Mouse (Mus musculus) hindbrain, postnatal 0 days (tissue): ENCODE measurements around the gene Klhdc8b. TPM values are rescaled to one million over a fixed set of nuclear protein-coding genes. Genes with fewer than 3 reads are reported as not detected.

Experiments
- ATAC-seq: fragments of 200-750 bp; cut with Nextera tagmentation; 2 replicates; pipeline ENCODE4 v1.8.0; 2017; ENCODE audit warnings: mild to moderate bottlenecking, moderate TSS enrichment, moderate library complexity
- DNase-seq: peaks from one replicate; pipeline ENCODE4 v3.0.0-alpha.2; 2015; ENCODE audit warnings: low spot score
- H3K27ac ChIP-seq: fragments of 300-500 bp; sonication (generic); 2 replicates; pipeline ENCODE4 v1.5.1; 2014; ENCODE audit warnings: mild to moderate bottlenecking
- H3K27me3 ChIP-seq: fragments of 300-500 bp; sonication (generic); 2 replicates; pipeline ENCODE4 v1.6.1; 2014; ENCODE audit warnings: low read length, mixed read lengths; ENCODE audit not compliant: insufficient read depth
- H3K36me3 ChIP-seq: fragments of 300-500 bp; sonication (generic); 2 replicates; pipeline ENCODE4 v1.6.1; 2014; ENCODE audit warnings: low read length, mixed read lengths; ENCODE audit not compliant: insufficient read depth
- H3K4me1 ChIP-seq: fragments of 300-500 bp; sonication (generic); 2 replicates; pipeline ENCODE4 v1.6.1; 2014; ENCODE audit warnings: antibody characterized with exemption, low read length, mixed read lengths; ENCODE audit not compliant: insufficient read depth
- H3K4me2 ChIP-seq: fragments of 300-500 bp; sonication (generic); 2 replicates; pipeline ENCODE4 v1.6.1; 2014; ENCODE audit warnings: low read depth, mild to moderate bottlenecking, low read length, moderate library complexity, mixed read lengths
- H3K4me3 ChIP-seq: fragments of 300-500 bp; sonication (generic); 2 replicates; pipeline ENCODE4 v1.5.1; 2014; ENCODE audit warnings: low read length
- H3K9ac ChIP-seq: fragments of 300-500 bp; sonication (generic); replicated peaks from 2 replicates; pipeline ENCODE4 v1.6.1; 2014; ENCODE audit warnings: mild to moderate bottlenecking, low read length, moderate library complexity, mixed read lengths
- H3K9me3 ChIP-seq: fragments of 300-500 bp; sonication (generic); 2 replicates; pipeline ENCODE4 v1.6.1; 2016; ENCODE audit warnings: low read length, mixed read lengths
- CTCF ChIP-seq: IDR thresholded peaks from 2 replicates; pipeline ENCODE4 v1.5.1; 2016; ENCODE audit warnings: antibody characterized with exemption, control low read depth, low read depth
- WGBS: fragments of 180-500 bp; shearing (Covaris S2); extraction: QIAGEN DNeasy Blood & Tissue Kit; methylation state at CpG from one replicate; pipeline ENCODE4 v1.1.7; 2014; 5-methylcytosine and 5-hydroxymethylcytosine counted together
- polyA plus RNA-seq: library from polyadenylated mRNA; unstranded; fragments of >200 nt; fragmentation: Nextera tagmentation; extraction: Ambion mirVana; gene quantifications from 2 replicates; pipeline ENCODE4 v1.2.1, GENCODE M21; 2015
- total RNA-seq: library from RNA; depleted of rRNA; stranded (reverse); fragments of >200 nt; gene quantifications from 2 replicates; pipeline ENCODE4 v1.2.3, GENCODE M21; 2014; rRNA removed

Klhdc8b gene
- total and polyA plus RNA-seq, 2 experiments from 2014 or later: 46.5 to 72.8 TPM

DNA sequence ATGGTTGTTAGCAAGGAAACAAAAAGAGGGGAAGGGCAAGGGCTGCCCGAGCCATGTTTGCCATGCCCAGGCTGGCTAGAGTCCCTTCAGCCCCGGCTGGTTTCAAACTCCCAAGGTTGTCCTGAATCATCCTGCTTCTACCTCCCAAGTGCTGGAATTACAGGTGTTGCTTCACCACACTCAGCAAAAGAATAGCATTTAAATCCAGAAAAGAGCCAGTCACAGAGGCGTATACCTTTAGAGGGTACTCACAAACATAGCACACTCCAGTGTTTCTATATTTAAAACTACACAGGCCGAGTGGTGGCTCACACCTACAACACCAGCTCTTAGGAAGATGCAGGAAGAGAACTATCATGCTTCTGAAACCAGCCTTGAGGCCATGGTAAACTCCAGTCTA, 51.8 kb downstream of the Klhdc8b start:
- Histone ChIP-seq H3K4me1 (no peaks in the 10 kb centered on the region), H3K27ac (no peak overlapping the region), H3K4me3 (no peak overlapping the region), H3K27me3 (no peaks in the 10 kb centered on the region), H3K36me3 (no peaks in the 10 kb centered on the region), H3K4me2 (no peak overlapping the region), H3K9me3 (no peaks in the 10 kb centered on the region), H3K9ac (no peak overlapping the region)
- no peak for DNase-seq
- TF ChIP-seq CTCF: no peak
- WGBS: 92% methylated on average over 4 of the region's 4 CpGs
- no peak for ATAC-seq

- Histone ChIP-seq H3K36me3 (no peaks in the 10 kb centered on the region), H3K9me3 (no peaks in the 10 kb centered on the region), H3K27me3 (no peaks in the 10 kb centered on the region), H3K9ac (no peak overlapping the region), H3K4me1 (peaks cover 7% of the 10 kb centered on the region; the same call in 1 of the 2 replicates), H3K4me3 (no peak overlapping the region), H3K4me2 (no peak overlapping the region), H3K27ac (no peak overlapping the region)
- ATAC-seq: no peak
- no peak for DNase-seq
- WGBS: 84% methylated on average over 8 of the region's 8 CpGs
- no peak for TF ChIP-seq CTCF
These were observed 56.9 kb downstream of the Klhdc8b start for GRCm38 (mm10) chr9:108404451-108404850.

DNA sequence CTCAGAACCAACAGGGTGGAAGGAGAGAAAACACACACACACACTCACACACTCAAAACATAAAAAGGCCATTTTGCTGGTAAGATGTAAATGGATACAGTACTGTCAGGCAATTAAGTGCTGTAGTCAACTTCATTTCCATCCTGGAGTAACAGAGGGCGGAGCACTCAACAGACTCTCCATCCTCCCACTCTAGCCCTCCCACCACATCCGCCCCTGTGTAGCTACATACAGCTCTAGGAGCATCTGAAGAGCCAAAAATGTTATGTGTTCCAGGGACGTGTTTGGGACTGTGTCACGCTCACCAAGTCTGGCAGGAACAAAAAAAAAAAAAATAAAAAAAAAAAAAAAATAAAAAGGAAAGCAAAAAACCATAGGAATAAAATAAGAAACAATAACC, 58.3 kb downstream of the Klhdc8b start:
- ATAC-seq (no peak), DNase-seq (no peak)
- H3K4me1 ChIP-seq: peaks cover 7% of the 10 kb centered on the region; the same call in 1 of the 2 replicates
- no peak overlapping the region for H3K4me3 ChIP-seq
- TF ChIP-seq CTCF: no peak
- H3K36me3 ChIP-seq: no peaks in the 10 kb centered on the region
- H3K27ac ChIP-seq: no peak overlapping the region
- no peaks in the 10 kb centered on the region for H3K9me3 ChIP-seq
- WGBS: 89% methylated on average over 4 of the region's 4 CpGs
- no peak overlapping the region for H3K4me2 ChIP-seq
- H3K9ac ChIP-seq: no peak overlapping the region
- H3K27me3 ChIP-seq: no peaks in the 10 kb centered on the region

DNA sequence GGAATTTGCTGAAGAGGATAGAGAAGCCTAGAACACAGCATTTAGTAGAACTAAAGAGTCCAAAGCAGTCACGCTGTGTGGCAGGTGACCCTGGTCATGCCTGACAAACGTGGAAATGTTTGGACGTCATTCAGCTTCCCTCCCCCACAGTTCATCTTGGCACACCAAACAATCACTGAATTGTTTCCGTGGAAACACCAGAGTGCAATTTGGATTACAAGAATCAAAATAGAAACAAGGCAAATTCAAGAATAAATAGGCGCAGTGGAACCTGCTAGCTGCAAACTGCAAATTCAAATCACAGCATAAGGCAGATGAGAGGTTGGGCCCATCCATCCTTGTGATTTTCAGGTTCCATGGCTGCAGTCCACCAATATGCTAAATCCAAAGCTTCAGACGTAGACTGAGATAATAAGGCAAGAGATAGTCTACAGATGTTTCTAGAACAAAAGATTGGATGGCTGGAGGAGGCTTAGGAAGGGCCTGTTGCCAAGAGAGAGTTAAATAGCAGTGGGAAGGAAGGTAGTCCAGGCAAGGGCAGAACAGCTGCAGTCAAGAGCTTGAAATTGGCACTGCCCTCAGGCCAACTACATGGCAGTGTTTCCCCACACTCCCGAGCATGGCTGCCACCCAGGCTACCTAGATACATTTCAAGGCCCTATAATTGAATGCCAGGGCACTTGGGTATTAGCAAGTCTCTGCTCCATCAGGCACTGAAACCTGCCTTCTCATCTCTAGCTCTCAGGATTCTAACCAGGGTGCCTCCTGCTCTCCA, 60.0 kb downstream of the Klhdc8b start:
- ATAC-seq (peak; percentile 49; the same call in 1 of the 2 replicates), DNase-seq (peak; percentile 69)
- TF ChIP-seq CTCF: no peak
- Histone ChIP-seq H3K9ac (no peak overlapping the region), H3K4me1 (peaks cover 7% of the 10 kb centered on the region; the same call in 1 of the 2 replicates), H3K4me2 (no peak overlapping the region), H3K27me3 (no peaks in the 10 kb centered on the region), H3K27ac (peak overlapping the region; percentile 1), H3K9me3 (no peaks in the 10 kb centered on the region), H3K36me3 (no peaks in the 10 kb centered on the region), H3K4me3 (no peak overlapping the region)
- 19% methylated on average over 7 of the region's 7 CpGs for WGBS

DNA sequence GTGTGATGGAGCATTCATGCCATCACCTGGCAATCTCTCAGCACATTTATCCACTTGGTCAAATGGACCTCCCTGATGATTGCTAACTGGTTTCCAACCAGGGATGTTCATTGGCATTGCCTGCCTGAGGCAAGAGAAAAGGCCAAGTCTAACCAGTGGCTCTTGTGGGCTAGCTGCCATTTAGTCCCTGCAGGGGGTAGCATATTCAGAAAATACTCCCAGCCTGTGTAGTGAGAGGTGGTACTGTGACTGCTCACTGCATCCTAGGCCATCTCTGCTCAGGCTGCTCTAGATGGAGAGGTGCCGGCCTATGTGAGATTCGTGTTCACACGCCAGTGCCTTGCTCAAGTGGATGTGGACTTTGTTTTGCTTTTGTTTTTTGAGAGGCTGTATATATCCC, 63.1 kb downstream of the Klhdc8b start:
- H3K4me1 ChIP-seq: peaks cover 7% of the 10 kb centered on the region; the same call in 1 of the 2 replicates
- no peak for ATAC-seq
- no peak overlapping the region for H3K4me2 ChIP-seq
- 94% methylated on average over 3 of the region's 3 CpGs for WGBS
- H3K4me3 ChIP-seq: no peak overlapping the region
- TF ChIP-seq CTCF: no peak
- H3K9me3 ChIP-seq: no peaks in the 10 kb centered on the region
- H3K36me3 ChIP-seq: no peaks in the 10 kb centered on the region; the same call in 1 of the 2 replicates
- no peaks in the 10 kb centered on the region for H3K27me3 ChIP-seq
- no peak for DNase-seq
- no peak overlapping the region for H3K9ac ChIP-seq
- no peak overlapping the region for H3K27ac ChIP-seq

Other genes with a start within 250 kb of the Klhdc8b start
- 127 and 129 TPM in 2 replicates for gene Dag1, start 197.6 kb downstream of the Klhdc8b start, total RNA-seq
- 70.2 and 76.3 TPM in 2 replicates for gene Dag1, start 197.6 kb downstream of the Klhdc8b start, polyA plus RNA-seq
- gene Nicn1, start 171.2 kb downstream of the Klhdc8b start, total RNA-seq: 79.8 and 108 TPM in 2 replicates
- 114 and 118 TPM in 2 replicates for gene Nicn1, start 171.2 kb downstream of the Klhdc8b start, polyA plus RNA-seq
- gene Amt, start 164.7 kb downstream of the Klhdc8b start, total RNA-seq: 22.5 and 27.1 TPM in 2 replicates
- gene Amt, start 164.7 kb downstream of the Klhdc8b start, polyA plus RNA-seq: 28.5 and 32.9 TPM in 2 replicates
- 105 and 106 TPM in 2 replicates for gene Rhoa, start 155.5 kb downstream of the Klhdc8b start, total RNA-seq
- gene Rhoa, start 155.5 kb downstream of the Klhdc8b start, polyA plus RNA-seq: 268 and 276 TPM in 2 replicates
- 65.2 and 66.5 TPM in 2 replicates for gene Tcta, start 155.4 kb downstream of the Klhdc8b start, total RNA-seq
- 79.4 and 80.3 TPM in 2 replicates for gene Tcta, start 155.4 kb downstream of the Klhdc8b start, polyA plus RNA-seq
- 224 and 226 TPM in 2 replicates for gene Gpx1, start 122.7 kb downstream of the Klhdc8b start, total RNA-seq
- gene Gpx1, start 122.7 kb downstream of the Klhdc8b start, polyA plus RNA-seq: 426 and 460 TPM in 2 replicates
- gene Usp4, start 113.7 kb downstream of the Klhdc8b start, total RNA-seq: 92.0 and 97.8 TPM in 2 replicates
- 93.4 and 94.4 TPM in 2 replicates for gene Usp4, start 113.7 kb downstream of the Klhdc8b start, polyA plus RNA-seq
- 0.43 and 2.8 TPM in 2 replicates for gene 1700102P08Rik, start 68.8 kb downstream of the Klhdc8b start, total RNA-seq
- gene 1700102P08Rik, start 68.8 kb downstream of the Klhdc8b start, polyA plus RNA-seq: 0.61 and 0.81 TPM in 2 replicates
- 0.97 and 1.2 TPM in 2 replicates for gene Ccdc36, start 33.1 kb downstream of the Klhdc8b start, total RNA-seq
- 1.7 TPM in 2 replicates for gene Ccdc36, start 33.1 kb downstream of the Klhdc8b start, polyA plus RNA-seq
- gene BC048562, start 25.1 kb downstream of the Klhdc8b start, total RNA-seq: not detected in 2 replicates
- not detected in 2 replicates for gene BC048562, start 25.1 kb downstream of the Klhdc8b start, polyA plus RNA-seq
- gene Ccdc71, start 1.1 kb downstream of the Klhdc8b start, total RNA-seq: 32.9 and 37.2 TPM in 2 replicates
- 46.9 and 55.9 TPM in 2 replicates for gene Ccdc71, start 1.1 kb downstream of the Klhdc8b start, polyA plus RNA-seq
- gene Lamb2, start 18.2 kb upstream of the Klhdc8b start, total RNA-seq: 77.5 and 99.8 TPM in 2 replicates
- gene Lamb2, start 18.2 kb upstream of the Klhdc8b start, polyA plus RNA-seq: 16.0 and 18.6 TPM in 2 replicates
- gene Usp19, start 29.0 kb upstream of the Klhdc8b start, total RNA-seq: 87.6 and 104 TPM in 2 replicates
- gene Usp19, start 29.0 kb upstream of the Klhdc8b start, polyA plus RNA-seq: 51.6 and 52.0 TPM in 2 replicates
- 153 and 175 TPM in 2 replicates for gene Qars, start 46.1 kb upstream of the Klhdc8b start, total RNA-seq
- gene Qars, start 46.1 kb upstream of the Klhdc8b start, polyA plus RNA-seq: 55.2 and 58.3 TPM in 2 replicates
- 226 and 252 TPM in 2 replicates for gene Qrich1, start 55.2 kb upstream of the Klhdc8b start, total RNA-seq
- 98.1 and 98.7 TPM in 2 replicates for gene Qrich1, start 55.2 kb upstream of the Klhdc8b start, polyA plus RNA-seq
- 93.8 and 98.3 TPM in 2 replicates for gene Impdh2, start 98.7 kb upstream of the Klhdc8b start, total RNA-seq
- gene Impdh2, start 98.7 kb upstream of the Klhdc8b start, polyA plus RNA-seq: 103 and 106 TPM in 2 replicates
- 54.1 and 70.5 TPM in 2 replicates for gene Ndufaf3, start 105.9 kb upstream of the Klhdc8b start, total RNA-seq
- gene Ndufaf3, start 105.9 kb upstream of the Klhdc8b start, polyA plus RNA-seq: 84.5 and 88.9 TPM in 2 replicates
- gene Dalrd3, start 108.3 kb upstream of the Klhdc8b start, total RNA-seq: 97.3 and 109 TPM in 2 replicates
- gene Dalrd3, start 108.3 kb upstream of the Klhdc8b start, polyA plus RNA-seq: 251 and 255 TPM in 2 replicates
- gene Wdr6, start 117.2 kb upstream of the Klhdc8b start, total RNA-seq: 581 and 603 TPM in 2 replicates
- 265 and 282 TPM in 2 replicates for gene Wdr6, start 117.2 kb upstream of the Klhdc8b start, polyA plus RNA-seq
- gene P4htm, start 136.1 kb upstream of the Klhdc8b start, total RNA-seq: 50.8 and 62.6 TPM in 2 replicates
- 38.7 and 38.8 TPM in 2 replicates for gene P4htm, start 136.1 kb upstream of the Klhdc8b start, polyA plus RNA-seq
- gene Arih2, start 187.8 kb upstream of the Klhdc8b start, total RNA-seq: 52.1 and 54.8 TPM in 2 replicates
- gene Arih2, start 187.8 kb upstream of the Klhdc8b start, polyA plus RNA-seq: 38.5 and 39.7 TPM in 2 replicates
- gene Slc25a20, start 200.5 kb upstream of the Klhdc8b start, total RNA-seq: 31.0 and 41.1 TPM in 2 replicates
- gene Slc25a20, start 200.5 kb upstream of the Klhdc8b start, polyA plus RNA-seq: 49.7 and 50.2 TPM in 2 replicates
- 87.3 and 92.2 TPM in 2 replicates for gene Prkar2a, start 227.7 kb upstream of the Klhdc8b start, total RNA-seq
- gene Prkar2a, start 227.7 kb upstream of the Klhdc8b start, polyA plus RNA-seq: 39.7 and 43.9 TPM in 2 replicates